Mouse (Mus musculus) heart, embryonic 12.5 days (tissue): ENCODE data around the gene Gtpbp3. TPM values are rescaled to one million over a fixed set of nuclear protein-coding genes. Genes with fewer than 3 reads are reported as not detected.
"Not testable (repeated sequence)": the region's sequence is repeated elsewhere in the genome, so short reads cannot be mapped to it uniquely, and the experiment has no call there.

ENCODE experiments used
- ATAC-seq: fragments of 200-750 bp; cut with Nextera tagmentation; 2 replicates; pipeline ENCODE4 v1.8.0; 2017; ENCODE audit warnings: moderate TSS enrichment, moderate library complexity; ENCODE audit not compliant: insufficient number of reproducible peaks, low FRiP score
- H3K27ac ChIP-seq: fragments of 300-500 bp; sonication (generic); 2 replicates; pipeline ENCODE4 v1.5.1; 2016; ENCODE audit warnings: mild to moderate bottlenecking, moderate library complexity; ENCODE audit not compliant: poor library complexity, severe bottlenecking
- H3K27me3 ChIP-seq: fragments of 300-500 bp; sonication (generic); replicated peaks from 2 replicates; pipeline ENCODE4 v1.6.1; 2016; ENCODE audit warnings: mild to moderate bottlenecking, moderate library complexity
- H3K36me3 ChIP-seq: fragments of 300-500 bp; sonication (generic); 2 replicates; pipeline ENCODE4 v1.6.1; 2016; ENCODE audit warnings: mild to moderate bottlenecking, moderate library complexity
- H3K4me1 ChIP-seq: fragments of 300-500 bp; sonication (generic); replicated peaks from 2 replicates; pipeline ENCODE4 v1.6.1; 2016; ENCODE audit warnings: mild to moderate bottlenecking
- H3K4me2 ChIP-seq: fragments of 300-500 bp; sonication (generic); 2 replicates; pipeline ENCODE4 v1.6.1; 2016; ENCODE audit warnings: mild to moderate bottlenecking, moderate library complexity
- H3K4me3 ChIP-seq: fragments of 300-500 bp; sonication (generic); 2 replicates; pipeline ENCODE4 v1.5.1; 2016; ENCODE audit warnings: mild to moderate bottlenecking
- H3K9ac ChIP-seq: fragments of 300-500 bp; sonication (generic); 2 replicates; pipeline ENCODE4 v1.6.1; 2016; ENCODE audit warnings: mild to moderate bottlenecking, moderate library complexity
- H3K9me3 ChIP-seq: fragments of 300-500 bp; sonication (generic); replicated peaks from 2 replicates; pipeline ENCODE4 v1.6.1; 2016; ENCODE audit warnings: mild to moderate bottlenecking, moderate library complexity
- WGBS: fragments of 180-500 bp; shearing (Covaris S2); methylation state at CpG from one replicate; pipeline ENCODE4 v1.1.7; 2016; 5-methylcytosine and 5-hydroxymethylcytosine counted together
- polyA plus RNA-seq: library from polyadenylated mRNA; unstranded; fragments of >200 nt; fragmentation: Nextera tagmentation; extraction: Ambion mirVana; gene quantifications from 2 replicates; pipeline ENCODE4 v1.2.1, GENCODE M21; 2016

Gene Gtpbp3
- polyA plus RNA-seq, 1 experiment from 2014 or later: 11.6 TPM

DNA sequence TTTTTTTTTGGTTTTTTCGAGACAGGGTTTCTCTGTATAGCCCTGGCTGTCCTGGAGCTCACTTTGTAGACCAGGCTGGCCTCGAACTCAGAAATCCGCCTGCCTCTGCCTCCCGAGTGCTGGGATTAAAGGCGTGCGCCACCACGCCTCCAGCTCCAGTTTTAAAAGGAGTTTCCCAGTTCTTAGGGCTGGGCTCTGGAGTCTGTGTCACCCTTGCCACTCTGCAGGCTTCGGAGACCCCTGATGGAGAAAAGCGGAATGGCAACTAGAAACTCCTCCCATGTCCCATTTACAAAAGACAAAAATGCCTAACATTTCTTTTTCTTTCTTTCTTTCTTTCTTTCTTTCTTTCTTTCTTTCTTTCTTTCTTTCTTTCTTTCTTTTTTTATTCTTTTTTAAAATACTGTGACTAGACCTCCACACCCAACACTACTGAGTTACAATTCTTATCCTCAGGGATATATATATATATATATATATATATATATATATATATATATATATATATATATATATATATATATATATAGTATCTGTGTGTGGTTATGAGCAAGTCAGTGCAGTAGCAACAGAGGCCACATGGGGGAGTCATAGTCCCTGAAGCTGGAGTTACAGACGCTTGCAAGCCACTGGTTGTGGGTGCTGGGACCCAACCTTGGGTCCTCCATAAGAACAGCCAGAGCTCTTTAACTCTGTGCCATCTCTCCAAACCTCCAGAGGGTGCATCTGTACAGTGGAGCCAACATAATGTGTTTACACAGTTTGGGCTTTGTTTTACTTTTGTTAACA lies 31.3 kb downstream of the Gtpbp3 start:
- WGBS: 40% methylated on average over 10 of the region's 10 CpGs
- H3K36me3 ChIP-seq, H3K9ac ChIP-seq, H3K4me3 ChIP-seq, H3K4me2 ChIP-seq, ATAC-seq, H3K27me3 ChIP-seq, H3K9me3 ChIP-seq, H3K27ac ChIP-seq, H3K4me1 ChIP-seq: not testable (repeated sequence)

DNA sequence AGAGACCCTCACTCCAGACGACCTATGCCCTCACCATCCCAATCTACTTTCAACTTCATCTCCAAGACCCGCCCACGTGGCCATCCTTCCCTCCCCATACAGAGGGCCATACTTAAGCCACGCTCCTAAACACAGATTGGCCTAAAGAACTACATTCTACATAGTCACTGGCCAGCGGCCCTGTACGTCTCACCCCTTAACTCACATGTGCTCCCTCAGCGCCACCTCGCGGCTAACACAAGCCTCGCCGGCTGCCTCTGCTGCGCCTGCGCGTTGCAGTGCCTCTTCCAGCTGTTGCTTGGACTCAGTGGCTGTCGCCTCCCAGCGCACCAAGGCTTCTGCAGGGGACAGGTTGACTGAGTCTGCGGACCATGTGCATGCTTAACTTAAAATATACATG lies 33.7 kb downstream of the Gtpbp3 start:
- Histone ChIP-seq H3K4me1 (peaks cover 24% of the 10 kb centered on the region), H3K4me2 (peak overlapping the region; percentile 27; the same call in 1 of the 2 replicates), H3K9me3 (no peaks in the 10 kb centered on the region), H3K4me3 (0 out of 2 replicates have a peak overlapping the region, but pooled peaks have one; percentile 2), H3K9ac (no peak overlapping the region), H3K27ac (no peak overlapping the region), H3K27me3 (peaks cover 18% of the 10 kb centered on the region), H3K36me3 (no peaks in the 10 kb centered on the region)
- WGBS: 2% methylated on average over 17 of the region's 17 CpGs
- peak; percentile 79 for ATAC-seq

DNA sequence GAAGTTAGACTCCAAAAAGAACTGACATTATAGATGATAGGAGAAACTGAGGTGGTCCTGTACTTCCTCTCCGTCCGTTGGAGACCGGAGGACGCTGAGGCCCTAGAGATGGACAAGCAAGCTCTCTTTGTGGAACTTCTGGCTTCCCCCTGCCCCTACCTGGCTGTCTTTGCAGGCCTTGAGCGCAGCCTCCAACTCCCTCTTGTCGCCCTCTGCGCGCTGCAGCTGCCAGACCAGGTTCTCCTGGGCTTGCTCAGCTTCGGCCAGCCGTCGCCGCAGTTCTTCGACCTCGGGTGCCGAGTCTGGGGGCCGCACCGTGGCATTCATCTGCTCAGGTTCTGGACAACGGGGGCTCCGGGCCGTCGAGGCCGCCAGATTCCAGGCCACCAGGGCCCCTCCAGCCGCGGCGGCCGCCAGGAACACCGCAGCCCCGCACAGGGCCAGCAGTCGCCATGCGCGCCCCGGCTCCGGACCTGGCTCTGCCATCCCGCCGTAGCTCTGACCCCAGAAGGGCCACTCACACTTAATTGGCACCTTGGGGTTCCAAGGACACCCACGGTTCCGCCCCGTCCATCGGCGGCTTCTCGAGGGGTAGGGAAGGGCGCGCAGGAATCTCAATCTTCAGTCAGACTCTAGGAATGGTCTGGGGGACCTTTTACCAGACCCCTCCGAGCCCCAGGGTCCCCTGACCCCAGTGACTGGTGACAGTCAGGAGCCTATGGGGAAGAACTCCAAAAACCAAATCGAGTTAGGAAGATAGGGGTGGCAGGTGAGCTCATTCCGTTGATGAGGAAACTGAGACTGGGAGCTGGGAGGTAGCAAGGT lies 37.5 kb downstream of the Gtpbp3 start, which contains the start of gene Ccdc194:
Ccdc194 (minus strand) TSS at position 486 of the 825 bp plus-strand sequence.
- Histone ChIP-seq H3K27ac (peak within 1 kb of the TSS; percentile 86), H3K27me3 (peaks cover 18% of the 10 kb centered on the region), H3K36me3 (no peaks in the 10 kb centered on the region), H3K4me1 (peaks cover 46% of the 10 kb centered on the region), H3K9ac (peak within 1 kb of the TSS; percentile 61), H3K9me3 (no peaks in the 10 kb centered on the region), H3K4me2 (peak within 1 kb of the TSS; percentile 62), H3K4me3 (peak within 1 kb of the TSS; percentile 29)
- ATAC-seq: no peak
- WGBS: 10% methylated on average over 46 of the region's 46 CpGs

DNA sequence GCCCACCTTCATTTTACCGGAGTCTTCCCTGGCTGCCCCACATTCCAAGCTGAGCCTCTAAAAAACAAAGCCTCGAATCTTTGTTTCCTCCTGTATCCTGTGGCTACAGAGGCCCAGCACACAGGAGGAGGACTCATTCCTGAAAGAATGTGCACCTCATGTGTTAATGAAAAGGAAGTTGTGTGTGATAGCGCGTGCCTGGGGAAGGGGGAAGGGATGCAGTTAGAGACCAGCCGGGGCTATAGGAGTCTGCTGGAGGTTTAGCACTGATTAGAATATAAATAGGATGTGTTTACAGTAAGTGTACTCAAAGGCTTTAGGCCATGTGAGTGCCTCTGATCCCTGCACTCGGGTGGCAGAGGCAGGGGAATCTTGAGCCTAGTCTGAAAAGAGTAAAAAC lies 38.4 kb downstream of the Gtpbp3 start:
- Histone ChIP-seq H3K27me3 (peaks cover 18% of the 10 kb centered on the region), H3K4me1 (peaks cover 45% of the 10 kb centered on the region), H3K27ac (peak overlapping the region; percentile 86), H3K9me3 (no peaks in the 10 kb centered on the region), H3K36me3 (no peaks in the 10 kb centered on the region), H3K9ac (no peak overlapping the region), H3K4me3 (no peak overlapping the region), H3K4me2 (no peak overlapping the region)
- 9% methylated on average over 6 of the region's 6 CpGs for WGBS
- ATAC-seq: peak; percentile 62

DNA sequence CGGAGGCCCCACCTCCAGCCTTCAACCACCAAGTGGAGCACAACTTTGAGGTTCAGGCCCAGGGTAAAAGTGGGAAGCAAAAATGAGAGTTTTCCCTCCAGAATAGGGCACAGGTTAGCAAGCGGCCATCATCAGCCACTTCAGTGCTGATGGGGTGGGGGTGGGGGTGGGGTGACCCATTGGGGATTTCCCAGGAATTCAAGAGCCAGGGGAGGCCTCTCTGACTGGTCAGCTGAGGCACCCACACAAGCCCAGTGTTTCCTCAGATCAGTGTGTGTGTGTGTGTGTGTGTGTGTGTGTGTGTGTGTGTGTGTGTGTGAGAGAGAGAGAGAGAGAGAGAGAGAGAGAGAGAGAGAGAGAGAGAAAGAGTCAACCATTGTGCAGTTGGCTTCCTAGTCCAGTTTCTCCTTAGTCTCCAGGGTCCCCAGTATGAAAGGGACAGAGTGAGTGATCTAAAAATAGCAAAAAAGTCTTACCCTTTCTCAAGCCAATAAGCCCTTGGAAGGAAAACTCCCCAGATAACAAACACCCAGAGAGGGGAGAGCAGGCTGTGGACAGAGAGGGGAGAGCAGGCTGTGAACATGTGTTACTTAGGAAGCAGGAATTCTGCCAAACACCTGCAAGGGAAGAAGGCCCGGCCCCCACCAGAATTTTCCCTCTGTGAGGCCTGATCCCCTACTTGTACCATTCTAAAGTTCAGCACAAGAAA lies 39.4 kb downstream of the Gtpbp3 start:
- Histone ChIP-seq H3K4me3 (no peak overlapping the region), H3K27ac (peak overlapping the region; percentile 86), H3K27me3 (peaks cover 18% of the 10 kb centered on the region)

DNA sequence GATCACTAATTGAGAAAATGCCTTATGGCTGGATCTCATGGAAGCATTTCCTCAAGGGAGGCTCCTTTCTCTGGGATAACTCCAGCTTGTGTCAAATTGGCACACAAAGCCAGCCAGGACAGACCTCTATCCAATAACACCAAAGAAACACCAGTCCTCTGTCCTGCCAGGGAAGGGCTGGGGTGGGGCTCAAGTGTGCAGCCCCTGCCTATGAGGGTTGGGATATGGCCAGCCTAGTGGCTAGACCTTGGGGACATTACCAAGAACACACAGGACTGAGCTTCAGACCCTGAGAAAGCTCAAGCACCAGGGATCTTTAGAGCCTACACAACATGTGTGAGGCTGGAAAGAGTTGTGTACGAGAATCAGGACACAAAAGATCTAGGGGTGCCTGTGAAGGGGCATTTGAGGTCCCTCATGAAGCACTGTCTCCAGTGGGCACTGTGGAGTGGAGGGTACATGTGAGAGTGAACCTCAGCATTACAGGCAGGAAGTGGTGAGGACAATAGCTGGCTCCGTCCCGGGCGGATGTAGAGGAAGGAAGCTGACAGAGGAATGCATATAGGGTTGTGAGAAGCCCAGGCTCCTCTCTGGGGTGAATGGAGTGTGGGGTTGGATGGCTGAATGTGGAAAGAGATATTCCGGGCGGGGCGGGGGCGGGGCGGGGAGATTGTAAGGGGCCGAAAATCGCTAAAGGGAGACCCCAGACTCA lies 40.6 kb downstream of the Gtpbp3 start:
- no peaks in the 10 kb centered on the region for H3K36me3 ChIP-seq
- H3K27ac ChIP-seq: peak overlapping the region; percentile 86
- H3K9ac ChIP-seq: no peak overlapping the region
- peak; percentile 72 for ATAC-seq
- H3K9me3 ChIP-seq: no peaks in the 10 kb centered on the region
- WGBS: 45% methylated on average over 11 of the region's 11 CpGs
- no peak overlapping the region for H3K4me3 ChIP-seq
- H3K4me2 ChIP-seq: no peak overlapping the region
- peaks cover 16% of the 10 kb centered on the region for H3K27me3 ChIP-seq
- H3K4me1 ChIP-seq: peaks cover 40% of the 10 kb centered on the region

More for the DNA sequence above, 39.4 kb downstream of the Gtpbp3 start:
- Histone ChIP-seq H3K4me2 (peak overlapping the region; percentile 31), H3K36me3 (no peaks in the 10 kb centered on the region), H3K9me3 (no peaks in the 10 kb centered on the region), H3K4me1 (peaks cover 40% of the 10 kb centered on the region), H3K9ac (peak overlapping the region; percentile 48)
- 40% methylated on average over 3 of the region's 3 CpGs for WGBS
- no peak for ATAC-seq

DNA sequence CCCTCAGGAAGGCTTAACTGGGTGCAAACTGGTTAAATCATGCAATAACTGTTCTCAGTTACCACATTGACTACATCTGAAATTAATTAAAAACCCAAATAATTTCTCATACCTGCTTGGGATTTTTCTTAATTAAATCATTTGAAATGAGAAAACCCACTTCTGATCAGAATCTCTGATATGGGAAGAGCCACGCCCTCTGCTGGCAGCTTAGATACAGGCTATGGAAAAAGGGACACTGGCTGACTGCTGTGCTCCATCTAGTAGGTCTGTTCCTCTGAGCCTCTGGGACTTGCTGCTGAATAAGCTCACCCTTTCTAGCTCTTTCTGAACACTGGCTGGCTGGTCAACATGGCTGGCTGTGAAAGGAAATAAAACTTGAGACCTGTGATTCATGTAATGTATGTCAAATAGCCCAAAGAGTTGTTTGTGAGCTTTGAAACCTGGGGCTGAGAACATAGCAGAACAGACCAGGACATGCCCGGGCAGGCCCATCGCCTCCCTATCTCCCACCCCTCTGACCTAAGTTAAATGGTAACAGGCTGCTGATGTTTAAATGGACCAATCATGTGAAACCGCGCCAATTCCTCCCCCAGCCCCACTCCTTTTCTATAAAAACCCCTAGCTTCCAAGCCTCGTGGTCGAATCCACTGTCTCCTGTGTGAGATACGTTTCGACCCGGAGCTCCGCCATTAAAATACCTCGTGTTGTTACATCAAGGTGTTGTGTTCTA lies 43.0 kb downstream of the Gtpbp3 start:
- peaks cover 29% of the 10 kb centered on the region for H3K4me1 ChIP-seq
- ATAC-seq, H3K27ac ChIP-seq, H3K36me3 ChIP-seq, H3K9ac ChIP-seq, H3K4me3 ChIP-seq, H3K4me2 ChIP-seq, H3K27me3 ChIP-seq, H3K9me3 ChIP-seq: not testable (repeated sequence)
- WGBS: 71% methylated on average over 6 of the region's 12 CpGs

DNA sequence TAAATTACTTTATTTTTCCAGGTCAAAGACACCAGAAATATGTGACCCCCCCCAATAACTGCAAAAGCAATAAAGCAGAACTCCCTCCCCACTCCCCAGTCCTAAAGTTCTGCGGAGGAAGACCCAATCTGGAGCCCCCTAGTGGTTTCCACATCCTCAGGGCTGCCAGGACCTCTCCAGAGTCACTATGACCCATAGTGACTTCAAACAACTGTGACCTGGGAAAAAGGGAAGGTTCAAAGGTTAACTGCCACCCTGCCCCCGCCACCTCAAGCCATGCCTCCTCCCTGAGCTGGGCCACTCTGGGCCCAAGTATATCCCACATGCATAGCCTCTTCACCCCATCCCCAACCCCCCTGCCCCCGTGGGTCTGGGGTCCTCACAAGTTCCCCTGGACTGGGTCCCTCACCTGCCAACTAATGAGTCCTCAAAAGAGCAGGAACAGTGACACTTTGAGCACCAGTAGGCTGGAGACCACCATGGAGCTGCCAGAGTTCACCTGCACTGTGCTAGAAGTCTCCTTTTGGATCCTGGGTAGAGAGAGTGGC lies 46.4 kb downstream of the Gtpbp3 start:
- Histone ChIP-seq H3K36me3 (no peaks in the 10 kb centered on the region), H3K4me3 (no peak overlapping the region), H3K9ac (no peak overlapping the region), H3K9me3 (no peaks in the 10 kb centered on the region), H3K27me3 (peaks cover 18% of the 10 kb centered on the region), H3K4me1 (peaks cover 11% of the 10 kb centered on the region), H3K4me2 (no peak overlapping the region), H3K27ac (no peak overlapping the region)
- ATAC-seq: no peak
- 44% methylated on average over 3 of the region's 3 CpGs for WGBS

DNA sequence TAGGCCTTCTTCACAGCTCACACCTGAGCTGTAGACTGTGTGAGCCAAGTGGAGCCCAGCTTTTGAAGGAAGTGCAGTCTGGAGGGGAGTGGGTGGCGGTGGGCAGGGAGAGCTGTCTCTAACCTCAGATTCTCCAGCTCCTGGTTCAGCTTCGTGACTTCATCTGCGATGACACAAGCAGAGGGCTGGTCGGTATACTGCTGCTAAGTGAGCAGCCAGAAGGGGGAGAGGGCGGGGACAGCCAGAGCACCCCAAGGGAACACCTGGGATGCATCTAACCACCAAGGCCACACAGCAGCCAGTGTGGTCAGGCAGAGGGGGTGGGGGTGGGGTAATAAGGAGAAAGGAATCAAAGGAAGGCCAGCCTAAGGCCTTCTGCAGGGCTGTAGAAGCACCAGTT lies 47.8 kb downstream of the Gtpbp3 start:
- ATAC-seq: no peak
- H3K36me3 ChIP-seq: no peaks in the 10 kb centered on the region
- peak overlapping the region; percentile 53; the same call in 1 of the 2 replicates for H3K9ac ChIP-seq

More for the DNA sequence above, 47.8 kb downstream of the Gtpbp3 start:
- H3K4me3 ChIP-seq: no peak overlapping the region
- whole genome bisulfite sequencing: 63% methylated on average over 5 of the region's 5 CpGs
- peak overlapping the region; percentile 85 for H3K4me2 ChIP-seq
- H3K4me1 ChIP-seq: peaks cover 11% of the 10 kb centered on the region
- H3K9me3 ChIP-seq: no peaks in the 10 kb centered on the region
- H3K27ac ChIP-seq: no peak overlapping the region
- peaks cover 18% of the 10 kb centered on the region for H3K27me3 ChIP-seq
